Mouse (Mus musculus): ENCODE measurements around the gene Dclre1a.

Dclre1a gene

GRCm38 (mm10) chr19:56547456-56548229, at the start of gene Dclre1a:
TSS of gene Dclre1a (minus strand) at chr19:56548222.
- in situ Hi-C loops (cut with MboI, MseI) = no loop called here

DNA sequence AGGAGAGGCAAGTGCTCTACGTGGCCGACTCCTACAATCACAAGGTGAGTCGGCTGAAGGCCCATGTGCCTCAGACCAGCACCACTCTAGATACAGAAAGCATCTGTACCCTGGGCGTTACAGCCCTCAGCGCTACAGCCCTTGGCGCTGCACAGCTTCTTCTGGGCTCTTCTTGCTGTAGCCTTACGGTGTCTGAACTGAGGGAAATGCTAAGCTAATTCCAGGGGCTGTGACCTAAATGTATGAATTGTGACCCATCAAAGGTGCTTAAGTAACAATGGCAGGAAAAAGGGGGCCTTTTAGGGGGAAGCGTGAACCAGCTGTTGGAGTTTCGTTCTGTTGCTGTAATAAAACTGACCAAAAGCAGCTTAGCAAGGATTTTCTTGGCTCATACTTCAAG, 44.5 kb upstream of the Dclre1a start:
- in situ Hi-C loops (cut with MboI, MseI) = no loop called here

GRCm38 (mm10) chr19:56590250-56590649, 42.2 kb upstream of the Dclre1a start:
- in situ Hi-C loops (cut with MboI, MseI) = no loop called here

DNA sequence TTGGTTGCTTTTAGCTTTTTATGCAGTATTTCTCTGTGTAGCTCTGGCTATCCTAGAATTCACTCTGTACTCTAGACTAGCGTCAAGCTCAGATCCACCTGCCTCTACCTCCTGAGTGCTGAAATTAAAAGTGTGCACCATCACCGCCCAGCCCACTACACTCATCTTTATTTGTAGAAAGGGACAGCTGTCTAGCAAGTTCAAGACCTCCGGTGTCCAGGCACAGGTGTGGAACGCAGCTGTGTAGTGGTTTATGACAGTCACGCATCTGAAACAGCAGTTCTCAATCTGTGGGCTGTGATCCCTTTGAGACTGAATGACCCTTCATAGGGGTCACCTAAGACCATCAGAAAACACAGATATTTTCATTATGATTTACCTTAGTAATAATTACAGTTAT, 41.4 kb upstream of the Dclre1a start:
- in situ Hi-C loops (cut with MboI, MseI) = no loop called here

GRCm38 (mm10) chr19:56589008-56589407, 41.0 kb upstream of the Dclre1a start:
- in situ Hi-C loops (cut with MboI, MseI) = no loop called here

DNA sequence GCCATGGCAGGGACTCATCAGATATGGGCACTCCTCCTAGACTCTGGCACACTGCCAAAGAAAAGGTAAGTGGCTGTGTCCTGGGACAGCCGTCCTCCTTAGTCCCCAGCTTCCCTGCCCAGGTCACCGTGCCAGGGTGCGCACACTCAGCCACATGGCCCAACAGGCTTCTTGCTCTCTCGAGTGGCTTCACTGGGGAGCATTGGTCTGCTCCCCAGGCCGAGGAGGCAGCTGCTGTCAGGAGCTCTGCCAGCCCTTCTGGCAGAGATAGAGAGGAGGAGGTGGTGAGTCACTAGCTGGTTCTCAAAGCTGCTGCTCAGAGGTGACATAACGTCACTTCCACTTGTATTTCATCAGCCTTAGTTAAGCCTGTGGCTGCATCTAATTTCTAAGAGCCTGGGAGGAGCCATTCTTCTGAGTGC, 40.2 kb upstream of the Dclre1a start:
- in situ Hi-C loops (cut with MboI, MseI) = no loop called here

GRCm38 (mm10) chr19:56586320-56586719, 38.3 kb upstream of the Dclre1a start:
- in situ Hi-C loops (cut with MboI, MseI) = no loop called here

- in situ Hi-C loops (cut with MboI, MseI) = no loop called here
Observed at GRCm38 (mm10) chr19:56584288-56584687, 36.3 kb upstream of the Dclre1a start.

DNA sequence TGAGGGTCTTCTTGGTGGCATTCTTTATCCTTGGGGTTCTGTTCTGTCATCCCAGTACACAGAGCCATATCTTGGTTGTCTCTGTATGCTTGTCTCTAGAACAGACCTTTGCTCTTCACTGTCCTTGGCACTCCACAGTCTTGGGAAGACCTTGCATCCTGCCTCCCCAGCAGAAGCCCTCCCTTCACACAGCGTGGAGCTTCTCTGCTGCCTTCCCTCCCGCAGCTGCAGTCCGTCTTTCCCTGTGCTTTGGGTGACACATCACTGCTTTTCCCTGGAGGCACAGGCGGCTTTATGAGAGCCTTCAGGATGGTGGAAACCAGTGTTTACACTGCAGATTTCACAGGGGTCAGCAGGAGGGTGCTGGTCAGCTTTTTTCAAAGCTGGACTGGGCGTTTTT, 35.8 kb upstream of the Dclre1a start:
- in situ Hi-C loops (cut with MboI, MseI) = no loop called here

DNA sequence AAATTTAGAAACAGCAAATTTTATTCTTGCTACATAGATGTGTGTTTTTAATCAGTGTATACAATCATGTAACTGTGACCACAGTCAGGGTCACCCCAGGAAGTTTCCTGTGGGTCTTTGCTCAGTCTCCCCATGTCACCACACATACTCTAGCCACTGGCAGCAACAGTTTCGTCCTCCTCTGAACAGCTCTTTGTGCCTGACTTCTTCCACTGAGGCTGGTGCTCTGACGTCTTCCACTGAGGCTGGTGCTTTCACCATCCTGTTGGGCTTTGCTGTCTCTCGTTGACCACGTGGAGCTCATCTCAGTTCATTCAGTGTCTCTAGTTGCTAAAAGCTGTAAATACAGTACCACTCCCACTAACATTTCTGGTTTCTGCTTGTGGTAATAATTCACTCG, 34.0 kb upstream of the Dclre1a start:
- in situ Hi-C loops (cut with MboI, MseI) = no loop called here

- in situ Hi-C loops (cut with MboI, MseI) = no loop called here
Observed at GRCm38 (mm10) chr19:56577801-56578200, 29.8 kb upstream of the Dclre1a start.

- in situ Hi-C loops (cut with MboI, MseI) = no loop called here
Observed at GRCm38 (mm10) chr19:56573184-56573583, 25.2 kb upstream of the Dclre1a start.

DNA sequence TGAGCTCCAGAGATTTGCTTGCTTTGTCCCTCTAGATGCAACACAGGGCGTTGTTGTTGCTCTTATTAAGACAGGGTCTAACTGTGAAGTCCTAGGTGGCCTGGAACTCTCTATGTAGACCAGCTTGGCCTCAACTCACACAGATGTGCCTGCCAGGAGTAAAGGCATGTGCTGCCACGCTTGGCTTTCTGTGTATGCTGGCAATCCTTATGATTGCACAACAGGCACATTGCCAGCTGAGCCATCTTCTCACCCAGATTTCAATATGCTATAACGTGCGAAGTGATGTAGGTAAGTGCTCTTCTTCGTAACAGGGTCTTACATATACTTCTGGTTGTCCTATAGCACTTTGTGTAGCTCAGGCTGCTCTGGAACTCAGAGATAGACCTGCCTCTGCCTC, 23.9 kb upstream of the Dclre1a start:
- in situ Hi-C loops (cut with MboI, MseI) = no loop called here

GRCm38 (mm10) chr19:56571234-56571633, 23.2 kb upstream of the Dclre1a start:
- in situ Hi-C loops (cut with MboI, MseI) = no loop called here

- in situ Hi-C loops (cut with MboI, MseI) = no loop called here
Observed at GRCm38 (mm10) chr19:56570781-56571180, 22.8 kb upstream of the Dclre1a start.

DNA sequence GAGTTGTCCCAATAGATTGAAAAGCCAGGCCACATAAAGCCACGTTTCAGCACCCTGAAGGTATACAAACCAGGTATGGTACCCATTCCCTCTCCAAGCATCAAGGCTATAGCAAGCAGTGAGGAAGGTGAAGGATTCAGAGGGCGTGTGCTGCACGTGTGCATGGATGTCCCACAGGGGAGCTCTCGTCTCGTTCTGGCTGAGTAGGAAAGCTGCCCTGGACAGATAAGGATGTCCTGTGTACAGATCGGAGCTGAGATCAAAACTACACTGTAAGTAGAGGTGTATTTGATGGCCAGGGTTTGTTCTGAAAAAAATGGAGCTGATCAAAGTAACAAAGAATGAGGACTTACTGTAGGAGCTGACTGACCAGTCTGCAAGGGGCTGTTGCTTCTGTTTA, 18.9 kb upstream of the Dclre1a start:
- in situ Hi-C loops (cut with MboI, MseI) = no loop called here

GRCm38 (mm10) chr19:56566041-56566440, 18.0 kb upstream of the Dclre1a start:
- in situ Hi-C loops (cut with MboI, MseI) = no loop called here

DNA sequence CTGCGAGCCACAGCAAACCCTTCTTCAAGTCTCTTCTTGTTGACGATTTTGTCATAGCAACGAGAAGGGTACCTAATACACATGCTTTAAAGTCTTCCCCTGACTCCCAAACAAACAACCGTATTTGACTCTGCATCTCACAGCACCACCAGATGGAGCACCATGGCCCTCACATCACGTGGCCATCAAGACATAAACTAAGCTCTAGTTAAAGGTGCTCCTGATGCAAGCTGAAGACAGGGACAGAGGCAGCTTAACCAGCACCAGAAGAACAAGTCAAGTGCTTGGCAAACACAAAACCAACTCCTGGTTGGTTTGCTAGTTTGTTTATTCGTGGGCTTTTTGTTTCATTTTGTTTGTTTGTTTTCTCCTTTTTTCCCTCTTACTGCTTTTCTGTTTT, 17.3 kb upstream of the Dclre1a start:
- in situ Hi-C loops (cut with MboI, MseI) = no loop called here

- in situ Hi-C loops (cut with MboI, MseI) = no loop called here
Observed at GRCm38 (mm10) chr19:56563469-56563868, 15.4 kb upstream of the Dclre1a start.

- in situ Hi-C loops (cut with MboI, MseI) = no loop called here
Observed at GRCm38 (mm10) chr19:56562433-56563138, 14.6 kb upstream of the Dclre1a start.

DNA sequence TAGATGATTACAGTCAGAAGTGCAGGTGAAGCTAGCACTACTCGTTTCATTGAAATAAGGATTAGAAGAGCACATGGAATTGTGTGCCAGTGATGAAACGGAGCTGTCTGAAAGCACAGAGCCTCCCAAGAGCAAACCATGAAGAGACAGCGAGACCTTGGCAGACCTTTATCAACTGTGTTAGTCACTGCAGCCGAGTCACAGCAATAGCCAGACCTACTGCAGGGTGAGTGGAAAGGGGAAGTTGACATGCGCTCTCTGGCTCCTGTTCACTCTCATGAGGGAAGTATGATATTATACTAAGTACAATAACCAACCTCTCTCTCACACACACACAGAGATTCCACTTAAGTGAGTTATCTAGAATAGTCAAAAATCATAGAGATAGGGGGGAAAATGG, 8.0 kb upstream of the Dclre1a start:
- in situ Hi-C loops (cut with MboI, MseI) = loop anchor here (10.0 kb wide), 1 partner anchor 219 kb away; no protein-coding TSS in a partner anchor

DNA sequence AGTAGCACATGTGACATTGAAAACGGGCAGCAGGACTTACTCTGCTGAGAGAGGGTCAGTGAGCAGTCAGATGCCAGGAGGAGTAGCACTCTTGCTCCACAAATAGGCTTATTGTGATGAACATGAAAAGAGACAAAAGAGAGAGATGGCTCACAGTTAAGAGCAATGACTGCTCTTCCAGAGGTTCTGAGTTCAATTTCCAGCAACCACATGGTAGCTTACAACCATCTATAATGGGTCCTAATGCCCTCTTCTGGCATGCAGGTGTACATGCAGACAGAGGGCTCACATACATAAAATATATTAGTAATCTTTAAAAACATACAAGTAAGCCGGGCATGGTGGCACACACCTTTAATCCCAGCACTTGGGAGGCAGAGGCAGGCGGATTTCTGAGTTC, 5.2 kb upstream of the Dclre1a start:
- in situ Hi-C loops (cut with MboI, MseI) = loop anchor here (10.0 kb wide), 1 partner anchor 222 kb away; no protein-coding TSS in a partner anchor

DNA sequence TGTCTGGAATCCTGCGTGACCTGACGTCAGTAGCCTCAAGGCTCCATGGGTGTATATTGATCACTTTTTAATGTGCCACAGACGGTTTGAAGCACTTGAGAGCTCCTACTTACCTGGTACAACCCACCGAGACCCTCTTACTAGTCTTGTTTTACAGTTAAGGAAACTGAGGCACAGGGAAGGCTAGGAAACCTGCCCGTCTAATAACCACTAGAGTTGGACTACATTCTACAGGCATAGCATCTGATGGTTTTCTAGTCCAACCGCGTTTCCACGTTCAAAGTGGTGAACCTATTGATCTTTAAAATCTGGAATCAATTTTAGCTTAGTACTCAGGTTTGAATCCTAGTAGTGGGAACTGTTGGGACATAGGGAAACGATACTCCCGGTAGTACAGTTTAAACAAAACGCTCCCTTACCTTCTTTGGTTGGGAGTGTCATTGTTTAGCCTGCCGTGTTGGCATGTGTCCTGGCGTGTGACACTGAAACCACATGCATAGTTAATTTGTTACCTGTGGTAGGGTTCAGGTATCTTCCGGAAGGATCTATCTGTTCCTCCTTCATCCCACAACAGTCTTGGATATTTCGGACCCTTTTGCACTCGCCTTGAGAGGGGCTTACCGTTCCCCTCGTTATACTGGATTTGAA, 1.1 kb upstream of the Dclre1a start:
- in situ Hi-C loops (cut with MboI, MseI) = no loop called here

Data from regulatory T cell (primary cell).